Mouse (Mus musculus) naive thymus-derived CD4-positive, alpha-beta T cell, adult 2 months (primary cell): Measurements from ENCODE around the gene Akr1b3.
A peak's percentile ranks its signal among the peaks of the same experiment; 100 is the strongest.
"Not testable (repeated sequence)": the region's sequence is repeated elsewhere in the genome, so short reads cannot be mapped to it uniquely, and the experiment has no call there.

Source experiments
- DNase-seq: peaks from one replicate; pipeline ENCODE4 v3.0.0-alpha.2; 2011; ENCODE audit warnings: low read depth

Gene Akr1b3

GRCm38 (mm10) chr6:34316854-34317771 lies at the start of gene Akr1b3:
Gene Akr1b3, minus strand, starts transcription at chr6:34317478.
- peak; percentile 95 for DNase-seq

- DNase-seq = peak; percentile 56
These were observed 47.2 kb upstream of the Akr1b3 start for GRCm38 (mm10) chr6:34364217-34365136.

GRCm38 (mm10) chr6:34355841-34356240 lies 38.6 kb upstream of the Akr1b3 start:
- no peak for DNase-seq

GRCm38 (mm10) chr6:34355349-34355747 lies 38.1 kb upstream of the Akr1b3 start:
- DNase-seq = no peak

DNA sequence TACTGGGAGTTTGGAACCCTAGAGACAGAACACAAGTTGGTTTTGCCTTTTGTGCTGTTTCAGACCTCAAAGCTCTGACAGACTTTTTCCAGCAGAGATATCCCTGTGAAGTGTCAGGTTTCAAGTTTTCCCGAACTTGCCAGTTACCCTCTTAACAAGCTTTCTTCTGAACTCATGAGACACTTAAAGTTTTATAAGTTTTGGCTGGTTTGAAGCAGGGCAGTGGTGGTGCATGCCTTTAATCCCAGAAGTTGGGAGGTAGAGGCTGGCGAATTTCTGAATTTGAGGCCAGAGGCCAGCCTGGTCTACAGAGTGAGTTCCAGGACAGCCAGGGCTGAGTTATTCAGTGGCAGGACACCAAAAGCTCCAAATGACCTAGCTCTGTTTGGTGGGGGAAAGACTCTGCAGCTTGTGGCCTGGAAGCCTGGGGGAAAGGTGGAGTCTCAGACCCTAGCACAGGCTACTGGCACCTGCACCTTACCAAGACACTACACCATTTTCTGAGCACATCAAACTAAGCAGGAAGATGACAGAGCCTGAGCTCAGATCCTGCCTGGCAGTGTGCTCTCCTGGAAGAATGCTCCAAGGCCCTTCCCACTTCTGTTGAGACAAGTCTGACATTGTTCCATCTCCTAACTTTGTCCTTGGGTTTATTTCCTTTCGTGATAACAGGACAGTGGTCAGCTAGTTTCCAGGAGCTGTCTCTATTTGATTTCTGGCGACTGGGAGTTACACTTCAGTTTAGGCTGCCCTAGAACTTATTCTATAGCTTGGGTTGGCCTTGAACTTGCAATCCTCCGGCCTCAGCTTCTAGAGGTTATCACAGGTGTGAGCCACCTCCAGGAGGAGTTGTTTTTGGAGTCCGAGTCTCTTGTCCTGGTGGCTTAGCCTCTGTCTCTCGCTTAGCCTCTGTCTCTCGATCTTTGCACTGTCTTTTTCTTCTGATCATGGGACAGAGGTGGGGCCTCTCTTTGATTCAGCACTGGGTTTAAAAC lies 37.4 kb upstream of the Akr1b3 start:
- no peak for DNase-seq

DNA sequence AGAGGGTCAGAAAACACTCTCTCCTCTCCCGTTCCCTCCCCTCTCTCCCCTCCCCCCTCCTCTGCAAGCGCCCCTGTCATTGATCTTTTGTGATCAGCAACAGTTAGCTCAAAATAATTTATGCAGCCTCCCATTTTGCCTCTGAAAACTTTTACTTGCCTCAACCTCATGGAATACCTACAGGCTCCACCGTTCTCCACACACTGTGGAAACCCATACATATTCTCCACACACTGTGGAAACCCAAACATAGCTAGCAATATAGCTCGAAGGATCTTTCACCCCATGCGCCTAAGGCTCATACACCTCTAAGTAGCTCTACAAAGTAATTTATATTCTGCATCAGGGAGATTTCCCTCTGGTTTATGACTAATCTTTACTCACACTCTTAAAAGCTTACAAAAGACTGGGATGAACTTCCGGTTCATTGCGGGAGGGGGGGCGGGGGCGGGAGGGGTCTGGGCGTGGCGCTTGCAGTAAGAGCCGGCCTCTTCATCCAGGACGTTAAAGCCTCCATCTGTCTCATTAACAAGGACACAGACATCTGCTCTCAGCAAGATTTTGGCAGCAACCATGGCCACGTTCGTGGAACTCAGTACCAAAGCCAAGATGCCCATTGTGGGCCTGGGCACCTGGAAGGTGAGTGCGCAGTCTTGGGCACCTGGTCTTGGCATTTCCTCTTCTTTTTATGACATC lies 36.5 kb upstream of the Akr1b3 start, which contains the start of gene Akr1b8:
Gene Akr1b8 (plus strand): TSS at position 462 of the 696 bp plus-strand sequence.
- no peak for DNase-seq

GRCm38 (mm10) chr6:34352401-34352800 lies 35.1 kb upstream of the Akr1b3 start:
- DNase-seq = no peak

- DNase-seq = not testable (repeated sequence)
These were observed 34.2 kb upstream of the Akr1b3 start for GRCm38 (mm10) chr6:34351481-34351880.

DNA sequence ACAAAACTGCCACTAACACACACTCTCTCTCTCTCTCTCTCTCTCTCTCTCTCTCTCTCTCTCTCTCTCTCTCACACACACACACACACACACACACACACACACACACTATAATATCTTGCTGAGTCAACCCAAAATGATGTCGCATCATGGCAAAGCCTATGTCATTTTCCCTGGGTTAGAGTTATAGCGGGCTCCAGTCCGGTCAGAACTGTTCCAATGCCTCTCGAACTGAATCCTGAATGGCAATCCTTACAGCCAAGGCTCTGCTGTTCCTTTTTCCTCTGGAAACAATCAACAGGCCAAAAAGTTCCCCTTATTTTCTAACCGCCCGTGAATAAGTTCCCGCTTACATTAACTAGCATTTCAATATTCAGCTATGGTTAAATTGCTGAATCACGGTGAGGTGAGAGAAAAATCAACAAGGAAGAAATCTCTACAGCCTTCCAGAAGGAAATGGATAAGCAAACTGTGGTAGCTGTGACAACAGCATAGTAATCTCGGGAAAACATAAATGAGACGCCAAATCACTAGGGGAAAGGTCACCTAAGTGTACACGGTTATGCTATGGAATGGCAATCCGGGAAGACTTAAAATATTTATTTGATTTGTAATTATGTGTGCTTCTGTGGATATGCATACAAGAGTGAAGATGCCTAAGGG lies 32.9 kb upstream of the Akr1b3 start:
- no peak for DNase-seq

- peak; percentile 83 for DNase-seq
These were observed 29.0 kb upstream of the Akr1b3 start for GRCm38 (mm10) chr6:34346096-34346898.

GRCm38 (mm10) chr6:34344935-34345334 lies 27.7 kb upstream of the Akr1b3 start:
- DNase-seq = no peak

DNA sequence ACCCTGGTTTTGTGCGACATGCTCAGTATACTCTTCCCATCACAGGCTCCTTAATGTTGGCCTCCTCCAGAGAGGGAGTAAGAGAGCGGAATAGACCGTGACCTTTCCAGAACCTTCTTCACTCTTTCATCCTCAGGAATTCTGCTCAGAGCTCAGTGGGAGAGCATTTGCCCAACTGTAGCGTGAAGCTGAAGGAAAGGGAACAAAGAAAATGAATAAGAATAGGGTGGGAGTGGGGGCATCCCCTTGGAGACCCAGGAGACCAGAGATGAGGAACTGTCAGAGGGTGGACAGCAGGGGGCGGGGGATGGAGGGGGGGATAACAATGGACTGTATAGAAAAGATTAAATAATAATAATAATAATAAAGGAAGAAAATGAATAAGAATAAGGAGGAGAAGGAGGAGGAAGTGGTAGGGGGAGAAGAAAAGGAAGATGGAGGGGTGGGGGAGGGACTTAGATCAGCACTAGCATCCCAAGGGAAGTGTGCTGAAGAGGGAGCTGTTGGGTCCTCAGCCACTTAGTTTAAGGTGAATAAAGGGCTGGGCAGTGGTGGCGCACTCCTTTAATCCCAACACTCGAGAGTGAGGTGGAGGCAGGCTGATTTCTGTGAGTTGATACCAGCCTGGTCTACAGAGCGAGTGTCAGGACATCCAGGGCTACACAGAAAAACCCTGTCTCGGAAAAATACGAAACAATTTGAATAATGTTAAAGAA lies 27.0 kb upstream of the Akr1b3 start:
- DNase-seq = no peak

GRCm38 (mm10) chr6:34343426-34343825 lies 26.1 kb upstream of the Akr1b3 start:
- no peak for DNase-seq

- no peak for DNase-seq
These were observed 25.2 kb upstream of the Akr1b3 start for GRCm38 (mm10) chr6:34342476-34342875.

DNA sequence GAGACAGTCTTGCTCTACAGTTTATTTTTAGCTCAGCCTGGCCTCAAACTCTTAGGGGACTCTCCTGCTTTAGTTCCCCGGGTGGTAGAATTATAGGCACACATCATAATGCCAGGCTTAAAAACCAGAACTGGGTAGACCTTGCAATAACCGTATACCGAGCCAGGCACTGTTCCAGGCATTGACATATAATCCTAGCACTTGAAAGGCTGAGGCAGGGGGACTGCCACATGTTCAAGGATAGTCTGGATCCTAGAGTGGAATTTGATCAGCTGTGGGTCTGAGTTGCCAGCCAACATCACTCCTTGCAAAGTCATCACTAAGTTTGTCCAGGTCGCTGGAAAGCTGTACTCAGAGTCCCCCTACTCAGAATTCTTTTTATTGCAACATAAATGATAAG lies 24.7 kb upstream of the Akr1b3 start:
- no peak for DNase-seq

DNA sequence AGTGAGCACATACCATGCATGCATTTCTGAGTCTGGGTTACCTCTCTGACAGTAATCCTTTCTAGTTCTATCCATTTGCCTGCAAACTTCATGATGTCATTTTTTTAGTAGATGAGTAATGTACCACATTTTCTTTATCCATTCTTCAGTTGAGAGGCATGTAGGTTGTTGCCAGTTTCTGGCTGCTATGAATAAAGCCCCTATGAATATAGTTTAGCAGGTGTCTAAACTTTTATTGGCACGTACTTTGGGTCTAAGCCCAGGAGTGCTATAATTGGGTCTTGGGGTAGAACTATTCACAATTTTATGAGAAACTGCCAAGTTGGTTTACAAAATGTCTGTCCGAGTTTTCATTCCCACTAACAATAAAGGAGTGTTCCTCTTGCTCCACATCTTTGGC lies 20.5 kb upstream of the Akr1b3 start:
- DNase-seq = no peak

- DNase-seq = no peak
These were observed 17.4 kb upstream of the Akr1b3 start for GRCm38 (mm10) chr6:34334673-34335072.

DNA sequence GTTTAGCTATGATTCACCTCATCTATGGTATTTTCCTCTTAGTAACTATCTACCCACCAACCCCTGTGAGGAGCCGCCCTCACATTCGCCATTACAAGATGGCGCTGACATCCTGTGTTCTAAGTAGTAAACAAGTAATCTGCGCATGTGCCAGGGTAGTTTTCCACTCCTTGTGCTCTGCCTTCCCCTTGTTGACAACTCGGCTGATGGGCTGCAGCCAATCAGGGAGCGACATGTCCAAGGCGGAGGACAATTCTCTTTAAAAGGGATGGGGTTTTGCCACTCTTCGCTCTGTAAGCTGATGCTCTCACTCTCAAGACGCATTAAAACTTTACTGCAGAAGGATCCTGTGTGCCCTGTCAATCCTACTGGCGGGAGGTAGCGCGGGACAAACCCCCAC lies 14.5 kb upstream of the Akr1b3 start:
- not testable (repeated sequence) for DNase-seq

- no peak for DNase-seq
These were observed 14.1 kb upstream of the Akr1b3 start for GRCm38 (mm10) chr6:34331379-34331778.
